Comparison of ENCODE assay signal across 8 mouse cellular contexts in the genomic region with DNA sequence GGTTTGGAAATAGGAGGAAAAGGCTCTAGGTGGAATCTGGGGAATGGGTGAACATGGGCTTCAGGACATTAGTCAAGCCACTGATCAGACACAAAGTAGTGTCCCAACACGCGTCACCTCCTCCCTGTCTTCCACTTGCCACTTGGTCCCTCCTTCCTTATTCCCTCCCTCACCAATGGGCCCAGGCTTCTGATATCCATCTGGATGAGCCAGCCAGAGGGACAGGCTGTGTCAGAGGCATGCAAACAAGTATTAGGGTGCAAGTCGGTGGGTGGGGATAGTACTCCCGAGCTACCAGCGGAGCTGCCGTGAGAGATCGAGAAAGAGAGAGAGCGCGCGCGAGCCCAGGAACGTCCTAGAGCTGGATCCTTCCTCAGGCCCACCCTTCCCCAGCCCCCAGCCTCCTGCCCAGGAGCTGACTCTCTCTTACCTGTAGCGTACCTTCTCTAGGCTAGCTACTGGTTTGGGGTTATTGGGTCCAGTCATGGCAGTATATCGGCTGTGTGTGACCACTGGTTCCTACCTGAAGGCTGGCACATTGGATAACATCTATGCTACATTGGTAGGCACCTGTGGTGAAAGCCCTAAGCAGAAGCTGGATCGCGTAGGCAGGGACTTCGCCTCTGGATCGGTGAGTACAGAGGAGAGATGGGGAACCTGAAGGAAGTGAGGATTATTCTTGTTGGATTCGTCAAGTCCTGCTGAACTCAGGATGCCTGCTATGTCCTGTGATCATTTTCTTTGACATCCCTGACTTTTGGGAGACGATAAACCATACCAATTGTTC. TPM values are rescaled to one million over a fixed set of nuclear protein-coding genes. Genes with fewer than 3 reads are reported as not detected.
A peak's percentile ranks its signal among the peaks of the same experiment; 100 is the strongest.
DNase-seq lines count a peak whose midpoint lies in the region; ATAC-seq and TF ChIP-seq lines count a peak whose summit lies in the region.

No protein-coding gene starts in this region.

- no peak for TF ChIP-seq CTCF in CH12.LX (conservative IDR thresholded peaks at IDR 0.05 in 1 of 2, IDR thresholded peaks at IDR 0.05 in 1 of 2; ENCODE audit: low read depth in 2 of 2, low read length in 2 of 2)

- no peak for DNase-seq in heart, embryonic 10.5 days (ENCODE audit: low spot score)
- no peak for DNase-seq in heart, postnatal 4 days
- no peak for DNase-seq in CH12.LX (ENCODE audit: extremely low read depth)
- peak; percentile 61 for DNase-seq in cerebellum, postnatal 14 days
- no peak for DNase-seq in hindbrain, embryonic 14.5 days (ENCODE audit: low spot score)
- no peak for DNase-seq in urinary bladder, adult 2 months (ENCODE audit: low spot score)
- no peak for DNase-seq in layer of hippocampus, postnatal 10 days (ENCODE audit: low spot score in 2 of 2)

- no peak for TF ChIP-seq RAD21 in CH12.LX (IDR thresholded peaks at IDR 0.05; ENCODE audit: low read depth, low read length)

- TF ChIP-seq POLR2A in CH12.LX (IDR thresholded peaks at IDR 0.05; ENCODE audit: low read depth, low read length) = no peak

- H3K4me3 ChIP-seq in heart, embryonic 10.5 days = peak overlapping the region; percentile 67
- H3K4me3 ChIP-seq in CH12.LX (replicated peaks in 1 of 3; ENCODE audit: low read depth in 2 of 3, low read length in 2 of 3, poor library complexity in 1 of 3) = peak overlapping the region; percentile 62 to 78 (median 65)
- peak overlapping the region; percentile 43 for H3K4me3 ChIP-seq in hindbrain, embryonic 14.5 days (replicated peaks; ENCODE audit: low read length)
- peak overlapping the region; percentile 54 for H3K4me3 ChIP-seq in midbrain, embryonic 12.5 days

- in situ Hi-C loops in CH12.LX (cut with MboI; ENCODE audit: low pct_ligation_motif_present, low pct_unique_long_range_greater_than_20kb, low sequenced_read_pairs) = no loop called here

- H3K4me1 ChIP-seq in heart, embryonic 10.5 days = peaks cover 35% of the 10 kb centered on the region
- peaks cover 3 to 26% of the 10 kb centered on the region in 2 experiments for H3K4me1 ChIP-seq in CH12.LX (ENCODE audit: control insufficient read depth in 1 of 2, insufficient read depth in 2 of 2)
- peaks cover 7% of the 10 kb centered on the region for H3K4me1 ChIP-seq in hindbrain, embryonic 14.5 days (replicated peaks; ENCODE audit: control insufficient read depth, insufficient read depth, low read length)
- H3K4me1 ChIP-seq in midbrain, embryonic 12.5 days = peaks cover 22% of the 10 kb centered on the region

- peaks cover 11% of the 10 kb centered on the region; the same call in 1 of the 2 replicates for H3K27me3 ChIP-seq in heart, embryonic 10.5 days (ENCODE audit: insufficient read depth, poor library complexity, severe bottlenecking)
- peaks cover 67% of the 10 kb centered on the region for H3K27me3 ChIP-seq in CH12.LX (replicated peaks)
- H3K27me3 ChIP-seq in hindbrain, embryonic 14.5 days (ENCODE audit: control insufficient read depth, insufficient read depth, low read length) = peaks cover 4% of the 10 kb centered on the region; the same call in 1 of the 2 replicates
- H3K27me3 ChIP-seq in midbrain, embryonic 12.5 days = peaks cover 52% of the 10 kb centered on the region

- dilution Hi-C loops in CH12.LX (cut with MboI; ENCODE audit: extremely low pct_ligation_motif_present, extremely low pct_unique_long_range_greater_than_20kb, low sequenced_read_pairs) = no loop called here

- ATAC-seq in hindbrain, embryonic 14.5 days (ENCODE audit: low FRiP score) = no peak
- no peak for ATAC-seq in midbrain, embryonic 12.5 days (ENCODE audit: low FRiP score, low read depth)

- H3K4me2 ChIP-seq in CH12.LX (ENCODE audit: insufficient read depth, low read depth, poor library complexity, severe bottlenecking) = peak overlapping the region; percentile 89
- H3K4me2 ChIP-seq in hindbrain, embryonic 14.5 days (replicated peaks) = peak overlapping the region; percentile 58
- peak overlapping the region; percentile 77 for H3K4me2 ChIP-seq in midbrain, embryonic 12.5 days (replicated peaks)

- no peaks in the 10 kb centered on the region for H3K79me2 ChIP-seq in CH12.LX (replicated peaks; ENCODE audit: control insufficient read depth, extremely low read depth, insufficient read depth, poor library complexity, severe bottlenecking)

- no peak for TF ChIP-seq EP300 in CH12.LX (IDR thresholded peaks at IDR 0.05; ENCODE audit: low read length)

- peak overlapping the region; percentile 80; the same call in 1 of the 2 replicates for H3K27ac ChIP-seq in heart, embryonic 10.5 days
- no peak overlapping the region for H3K27ac ChIP-seq in CH12.LX (ENCODE audit: insufficient read depth, low read depth)
- H3K27ac ChIP-seq in hindbrain, embryonic 14.5 days = peak overlapping the region; percentile 63; the same call in 1 of the 2 replicates
- no peak overlapping the region for H3K27ac ChIP-seq in midbrain, embryonic 12.5 days (replicated peaks)

- peak overlapping the region; percentile 51; the same call in 1 of the 2 replicates for H3K9ac ChIP-seq in CH12.LX (ENCODE audit: insufficient read depth, low read depth)
- peak overlapping the region; percentile 53 for H3K9ac ChIP-seq in hindbrain, embryonic 14.5 days
- H3K9ac ChIP-seq in midbrain, embryonic 12.5 days (replicated peaks) = peak overlapping the region; percentile 52

- no peaks in the 10 kb centered on the region for H3K36me3 ChIP-seq in heart, embryonic 10.5 days
- no peaks in the 10 kb centered on the region for H3K36me3 ChIP-seq in CH12.LX (replicated peaks in 1 of 2; ENCODE audit: control insufficient read depth in 1 of 2, insufficient read depth in 1 of 2, low read length in 1 of 2)
- H3K36me3 ChIP-seq in hindbrain, embryonic 14.5 days (replicated peaks; ENCODE audit: control insufficient read depth, insufficient read depth) = no peaks in the 10 kb centered on the region
- H3K36me3 ChIP-seq in midbrain, embryonic 12.5 days = no peaks in the 10 kb centered on the region

- 16% methylated on average over 20 of the region's 20 CpGs for WGBS in heart, embryonic 10.5 days
- 11% methylated on average over 20 of the region's 20 CpGs for WGBS in hindbrain, embryonic 14.5 days
- 9% methylated on average over 20 of the region's 20 CpGs for WGBS in midbrain, embryonic 12.5 days

- H3K9me3 ChIP-seq in heart, embryonic 10.5 days = no peaks in the 10 kb centered on the region
- H3K9me3 ChIP-seq in CH12.LX (replicated peaks; ENCODE audit: low read length) = peaks cover 3% of the 10 kb centered on the region
- no peaks in the 10 kb centered on the region for H3K9me3 ChIP-seq in hindbrain, embryonic 14.5 days (ENCODE audit: control insufficient read depth, low read length)
- no peaks in the 10 kb centered on the region for H3K9me3 ChIP-seq in midbrain, embryonic 12.5 days

RNA-seq across cellular contexts. Expression of gene Aloxe3, which starts 0.4 kb away (rescaled TPM):
- polyA plus RNA-seq in heart, embryonic 10.5 days (2016; fragmentation: Nextera tagmentation; extraction: Ambion mirVana) = 0.16 and 0.25 TPM in 2 replicates
- total RNA-seq in heart, postnatal 4 days (2021) = under 1 TPM in 1 of 2 experiments, not detected in 1; 0.45 TPM
- total RNA-seq in CH12.LX (2012; rRNA removed) = 0.13 TPM in 1 of 2 replicates, not detected in the other
- not detected in 2 replicates for total RNA-seq in CH12.LX (2014; rRNA removed)
- polyA plus RNA-seq in CH12.LX (2012; ENCODE audit: insufficient read length, low read depth) = 0.19 and 0.23 TPM in 2 replicates
- 4.3 and 4.9 TPM in 2 replicates for polyA plus RNA-seq in hindbrain, embryonic 14.5 days (2014; fragmentation: Nextera tagmentation; extraction: Ambion mirVana)
- polyA plus RNA-seq in midbrain, embryonic 12.5 days (2016; fragmentation: Nextera tagmentation; extraction: Ambion mirVana) = 0.66 and 0.67 TPM in 2 replicates
- polyA plus RNA-seq in urinary bladder, adult 2 months (2012; rRNA removed) = 4.2 and 5.4 TPM in 2 replicates
- total RNA-seq in layer of hippocampus, postnatal 10 days (2021) = 1 to 10 TPM; 5.8 to 6.6 TPM

RNA-seq across cellular contexts. Expression of gene 9130213A22Rik, which starts 3.7 kb away (rescaled TPM):
- polyA plus RNA-seq in heart, embryonic 10.5 days (2016; fragmentation: Nextera tagmentation; extraction: Ambion mirVana) = 0.16 and 0.17 TPM in 2 replicates
- under 1 TPM; 0.29 to 0.65 TPM for total RNA-seq in heart, postnatal 4 days (2021)
- total RNA-seq in CH12.LX (2012; rRNA removed) = not detected in 2 replicates
- not detected in 2 replicates for total RNA-seq in CH12.LX (2014; rRNA removed)
- not detected in 2 replicates for polyA plus RNA-seq in CH12.LX (2012; ENCODE audit: insufficient read length, low read depth)
- 0.39 and 0.56 TPM in 2 replicates for polyA plus RNA-seq in hindbrain, embryonic 14.5 days (2014; fragmentation: Nextera tagmentation; extraction: Ambion mirVana)
- 0.18 and 0.29 TPM in 2 replicates for polyA plus RNA-seq in midbrain, embryonic 12.5 days (2016; fragmentation: Nextera tagmentation; extraction: Ambion mirVana)
- polyA plus RNA-seq in urinary bladder, adult 2 months (2012; rRNA removed) = 0.74 and 0.78 TPM in 2 replicates
- under 1 TPM; 0.59 to 0.89 TPM for total RNA-seq in layer of hippocampus, postnatal 10 days (2021)

RNA-seq across cellular contexts. Expression of gene Hes7, which starts 5.9 kb away (rescaled TPM):
- polyA plus RNA-seq in heart, embryonic 10.5 days (2016; fragmentation: Nextera tagmentation; extraction: Ambion mirVana) = 0.60 and 0.63 TPM in 2 replicates
- total RNA-seq in heart, postnatal 4 days (2021) = under 1 TPM; 0.23 to 0.29 TPM
- total RNA-seq in CH12.LX (2012; rRNA removed) (0.04 TPM in 1 of 2 replicates, not detected in the other), CH12.LX (2014; rRNA removed) (not detected in 2 replicates)
- polyA plus RNA-seq in CH12.LX (2012; ENCODE audit: insufficient read length, low read depth) = not detected in 2 replicates
- 0.43 and 0.52 TPM in 2 replicates for polyA plus RNA-seq in hindbrain, embryonic 14.5 days (2014; fragmentation: Nextera tagmentation; extraction: Ambion mirVana)
- polyA plus RNA-seq in midbrain, embryonic 12.5 days (2016; fragmentation: Nextera tagmentation; extraction: Ambion mirVana) = 0.21 and 0.38 TPM in 2 replicates
- 0.24 and 0.37 TPM in 2 replicates for polyA plus RNA-seq in urinary bladder, adult 2 months (2012; rRNA removed)
- total RNA-seq in layer of hippocampus, postnatal 10 days (2021) = under 1 TPM; 0.54 to 0.96 TPM

RNA-seq across cellular contexts. Expression of gene Alox12b, which starts 30.7 kb away (rescaled TPM):
- not detected in 2 replicates for polyA plus RNA-seq in heart, embryonic 10.5 days (2016; fragmentation: Nextera tagmentation; extraction: Ambion mirVana)
- total RNA-seq in heart, postnatal 4 days (2021) = not detected
- total RNA-seq in CH12.LX (2012; rRNA removed) (not detected in 2 replicates), CH12.LX (2014; rRNA removed) (not detected in 2 replicates)
- polyA plus RNA-seq in CH12.LX (2012; ENCODE audit: insufficient read length, low read depth) = not detected in 2 replicates
- polyA plus RNA-seq in hindbrain, embryonic 14.5 days (2014; fragmentation: Nextera tagmentation; extraction: Ambion mirVana) = 0.59 and 0.60 TPM in 2 replicates
- polyA plus RNA-seq in midbrain, embryonic 12.5 days (2016; fragmentation: Nextera tagmentation; extraction: Ambion mirVana) = 0.06 TPM in 1 of 2 replicates, not detected in the other
- polyA plus RNA-seq in urinary bladder, adult 2 months (2012; rRNA removed) = 0.03 TPM in 1 of 2 replicates, not detected in the other
- total RNA-seq in layer of hippocampus, postnatal 10 days (2021) = under 1 TPM; 0.27 to 0.31 TPM

RNA-seq across cellular contexts. Expression of gene Per1, which starts 31.1 kb away (rescaled TPM):
- polyA plus RNA-seq in heart, embryonic 10.5 days (2016; fragmentation: Nextera tagmentation; extraction: Ambion mirVana) = 8.0 and 8.8 TPM in 2 replicates
- total RNA-seq in heart, postnatal 4 days (2021) = 10 to 100 TPM; 42.6 to 55.6 TPM
- total RNA-seq in CH12.LX (2012; rRNA removed) (11.5 and 11.8 TPM in 2 replicates), CH12.LX (2014; rRNA removed) (2.8 and 3.2 TPM in 2 replicates)
- 37.9 and 38.3 TPM in 2 replicates for polyA plus RNA-seq in CH12.LX (2012; ENCODE audit: insufficient read length, low read depth)
- polyA plus RNA-seq in hindbrain, embryonic 14.5 days (2014; fragmentation: Nextera tagmentation; extraction: Ambion mirVana) = 9.6 and 10.1 TPM in 2 replicates
- polyA plus RNA-seq in midbrain, embryonic 12.5 days (2016; fragmentation: Nextera tagmentation; extraction: Ambion mirVana) = 9.8 and 10.9 TPM in 2 replicates
- 26.8 and 28.5 TPM in 2 replicates for polyA plus RNA-seq in urinary bladder, adult 2 months (2012; rRNA removed)
- total RNA-seq in layer of hippocampus, postnatal 10 days (2021) = 10 to 100 TPM; 54.4 to 67.2 TPM

Comparison
In these comparisons a context has a peak if more than half of its experiments do, and no peak if none do; other contexts are left out.
1. DNase-seq: peak in cerebellum, postnatal 14 days (2 of 2); none in heart, embryonic 10.5 days (single experiment), heart, postnatal 4 days (single experiment), CH12.LX (single experiment), hindbrain, embryonic 14.5 days (single experiment), urinary bladder, adult 2 months (single experiment) and layer of hippocampus, postnatal 10 days (0 of 2).
2. H3K27ac ChIP-seq: peak in heart, embryonic 10.5 days (single experiment) and hindbrain, embryonic 14.5 days (single experiment); none in CH12.LX (single experiment) and midbrain, embryonic 12.5 days (single experiment).
3. Peak in every context shown above with its lines, with median percentiles within 50 percentile points of each other: H3K4me3 ChIP-seq, H3K4me2 ChIP-seq and H3K9ac ChIP-seq.